Mouse (Mus musculus): Measurements from ENCODE around the gene Irak1. TPM values are rescaled to one million over a fixed set of nuclear protein-coding genes. Genes with fewer than 3 reads are reported as not detected.

Irak1 gene
- 10 to 100 TPM; 54.9 to 61.8 TPM for total RNA-seq (2021)
- long read RNA-seq, experiment 1, transcript Irak1-204 (14 exons, 3,825 nt): minor isoform, 13 of 101 reads
- long read RNA-seq, experiment 1, transcript Irak1-206 (14 exons, 3,835 nt): major isoform, 23 of 101 reads
- long read RNA-seq, experiment 1, partial matches to known transcripts: 9 of 101 reads
- long read RNA-seq, experiment 1, other reads (novel, unspliced or antisense): 53 of 101 reads
- long read RNA-seq, experiment 2, partial matches to known transcripts: 7 of 31 reads
- long read RNA-seq, experiment 2, other reads (novel, unspliced or antisense): 19 of 31 reads

- peak; percentile 86 to 88 for DNase-seq
Measured at GRCm38 (mm10) chrX:74023188-74024049, at the start of gene Irak1. Gene Irak1 (minus strand): TSS chrX:74023918.

DNA sequence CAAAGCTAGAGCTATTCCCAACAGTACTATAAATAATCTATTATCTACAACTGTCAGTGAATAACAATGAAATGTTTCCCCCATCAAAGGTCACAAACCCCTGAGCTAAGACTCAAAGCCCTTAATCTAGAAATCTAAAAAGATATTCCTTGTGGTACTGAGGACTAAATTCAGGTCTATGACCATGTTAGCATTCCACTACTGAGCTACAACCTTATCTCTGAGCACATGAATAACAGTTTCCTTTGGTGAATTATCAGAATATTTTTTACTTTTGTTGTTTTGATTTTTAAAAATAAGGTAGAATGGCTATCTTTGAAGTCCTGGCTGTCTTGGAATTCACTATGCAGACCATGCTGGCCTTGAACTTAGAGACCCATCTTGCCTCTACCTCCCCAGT is 47.1 kb upstream of the Irak1 start:
- DNase-seq: no peak

- DNase-seq: peak; percentile 57 to 59
Measured at GRCm38 (mm10) chrX:74067891-74068290, 44.2 kb upstream of the Irak1 start.

- DNase-seq: no peak
Measured at GRCm38 (mm10) chrX:74045107-74045506, 21.4 kb upstream of the Irak1 start.

- DNase-seq: peak in 1 of 2 experiments; percentile 11
Measured at GRCm38 (mm10) chrX:74037702-74038375, 14.1 kb upstream of the Irak1 start.

DNA sequence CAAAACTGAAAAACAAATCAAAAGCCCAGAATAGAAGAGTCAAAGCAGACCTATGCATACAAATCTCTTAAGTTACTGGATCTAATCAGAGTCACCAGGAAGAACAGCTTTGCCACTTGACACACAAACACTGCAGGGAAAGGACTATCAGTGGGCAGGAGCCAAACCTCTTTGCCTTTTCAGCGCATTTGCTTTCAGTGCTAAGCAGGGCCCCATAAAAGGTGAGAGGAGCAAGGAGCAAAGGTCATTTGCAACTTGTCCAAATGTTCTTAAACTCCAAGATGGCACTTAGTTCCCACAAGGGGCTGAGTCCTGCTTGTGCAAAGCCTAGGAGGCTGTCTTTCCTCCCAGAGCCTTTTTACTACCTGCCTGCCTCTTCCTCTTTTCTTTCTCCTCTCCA is 6.3 kb upstream of the Irak1 start:
- no peak for DNase-seq

GRCm38 (mm10) chrX:74022795-74023187 is 927 bp downstream of the Irak1 start:
- no peak for DNase-seq

- no peak for DNase-seq
Measured at GRCm38 (mm10) chrX:74014597-74014996, 9.1 kb downstream of the Irak1 start.

- DNase-seq: no peak
Measured at GRCm38 (mm10) chrX:74008063-74008462, 15.7 kb downstream of the Irak1 start.

DNA sequence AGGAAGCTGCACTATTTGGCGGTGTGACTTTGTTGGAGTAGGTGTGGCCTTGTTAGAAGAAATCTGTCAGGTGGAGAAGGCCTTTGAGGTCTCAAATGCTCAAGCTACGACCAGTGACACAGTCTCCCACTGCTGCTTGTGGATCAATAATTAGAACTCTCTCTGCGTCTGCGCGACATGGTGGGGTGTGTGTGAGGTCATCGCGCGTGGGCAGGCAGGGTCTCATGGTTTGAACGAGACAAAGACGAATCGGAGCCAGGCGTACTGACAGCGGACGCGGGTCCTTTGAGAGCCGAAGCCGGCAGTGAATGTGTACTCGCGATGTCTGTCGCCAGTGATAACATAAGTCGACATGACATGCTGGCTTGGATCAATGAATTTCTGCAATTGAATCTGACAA is 17.3 kb downstream of the Irak1 start:
- DNase-seq: no peak

DNA sequence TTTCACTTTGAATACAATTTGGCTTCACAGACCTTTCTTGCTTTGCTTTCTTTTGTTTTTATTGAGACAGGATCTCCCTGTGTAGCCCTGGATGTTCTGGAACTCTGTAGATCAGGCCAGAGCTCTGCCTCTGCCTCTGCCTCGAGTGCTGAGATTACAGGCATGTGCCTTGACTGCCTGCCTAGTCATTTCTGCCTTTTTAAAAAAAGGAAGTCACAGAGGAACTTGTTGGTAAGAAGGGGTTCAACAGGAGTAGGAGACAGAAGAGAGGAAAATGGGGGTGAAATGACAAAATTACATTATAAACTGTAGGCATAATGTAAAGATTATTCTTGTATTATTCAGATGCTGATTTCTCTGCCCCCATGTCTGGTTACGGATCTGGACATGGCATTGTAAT is 20.1 kb downstream of the Irak1 start:
- DNase-seq: no peak

DNA sequence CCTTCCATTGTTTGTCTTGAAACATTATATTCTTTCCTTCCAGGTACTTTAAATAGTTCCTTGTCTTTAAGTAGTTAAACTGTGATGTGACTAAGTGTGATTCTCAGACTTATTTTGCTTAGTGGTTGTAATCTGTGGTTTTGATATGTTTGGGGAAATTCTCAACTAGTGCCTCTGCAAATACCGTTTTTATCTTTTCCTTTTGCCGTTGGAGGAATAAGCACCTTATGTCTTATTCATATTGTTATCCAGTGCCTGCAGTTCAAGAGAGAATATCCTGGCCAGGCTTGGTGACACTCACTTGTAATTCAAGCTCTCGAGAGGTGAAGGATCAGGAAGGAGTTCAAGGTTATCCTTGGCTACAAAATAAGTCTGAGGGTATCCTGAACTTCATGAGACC is 22.7 kb downstream of the Irak1 start:
- no peak for DNase-seq

GRCm38 (mm10) chrX:73998911-73999869 is 24.5 kb downstream of the Irak1 start:
- DNase-seq: peak; percentile 54 to 70

DNA sequence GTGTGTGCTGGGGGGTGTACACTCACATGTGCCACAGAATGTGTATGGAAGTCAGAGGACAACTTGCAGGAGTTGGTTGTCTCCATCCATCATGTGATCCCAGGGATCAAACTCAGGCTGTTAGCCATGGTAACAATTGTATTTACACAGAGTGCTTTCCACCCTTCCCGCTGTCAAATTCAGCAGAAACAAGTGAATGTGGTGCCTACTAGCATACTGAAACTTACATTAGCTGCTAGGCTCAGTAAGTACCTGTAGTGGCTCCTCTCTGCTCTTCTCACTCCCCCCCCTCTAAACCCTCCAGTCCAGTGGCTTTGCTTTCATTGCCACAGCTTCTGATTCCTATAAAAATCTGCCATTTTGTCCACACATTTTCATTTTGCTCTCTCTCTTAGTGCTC is 45.9 kb downstream of the Irak1 start:
- DNase-seq: no peak

DNA sequence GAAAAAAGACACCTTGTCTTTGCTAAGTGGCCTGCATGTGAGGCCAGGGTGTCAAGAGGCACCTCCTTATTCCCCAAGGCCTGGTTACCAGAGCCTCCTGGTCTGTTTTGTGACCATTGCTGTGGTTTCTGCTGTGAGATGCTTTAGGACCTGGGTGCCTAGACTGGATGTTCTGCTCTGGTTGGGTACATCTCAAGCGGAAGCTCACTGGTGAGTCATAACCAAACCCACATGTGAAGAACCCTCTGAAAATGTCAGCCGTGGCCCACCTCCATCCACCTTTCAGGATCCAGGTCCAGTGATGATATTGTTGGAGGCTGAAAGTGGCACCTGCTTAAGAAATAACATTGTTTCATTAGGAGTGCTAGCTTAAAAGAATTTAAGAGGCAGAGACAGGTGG is 47.4 kb downstream of the Irak1 start:
- no peak for DNase-seq

DNA sequence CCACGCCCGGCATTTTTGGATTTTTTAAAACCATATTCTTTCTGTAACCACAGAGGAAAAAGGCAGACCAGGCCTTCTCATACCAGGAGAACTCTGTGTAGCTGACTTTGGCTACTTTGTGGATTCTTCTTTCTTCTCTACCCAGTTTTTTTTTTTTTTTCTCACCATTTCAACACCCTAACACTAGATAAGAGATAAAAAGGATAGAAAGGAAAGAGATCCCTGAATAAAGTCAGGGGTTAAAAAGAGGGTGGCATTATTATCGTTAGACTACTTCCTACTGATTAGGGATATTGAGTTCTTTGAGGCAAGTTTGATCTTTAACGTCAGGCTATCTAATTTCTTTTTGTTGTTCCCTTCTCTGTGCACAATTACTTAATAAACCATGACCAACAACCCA is 50.9 kb downstream of the Irak1 start:
- no peak for DNase-seq

DNA sequence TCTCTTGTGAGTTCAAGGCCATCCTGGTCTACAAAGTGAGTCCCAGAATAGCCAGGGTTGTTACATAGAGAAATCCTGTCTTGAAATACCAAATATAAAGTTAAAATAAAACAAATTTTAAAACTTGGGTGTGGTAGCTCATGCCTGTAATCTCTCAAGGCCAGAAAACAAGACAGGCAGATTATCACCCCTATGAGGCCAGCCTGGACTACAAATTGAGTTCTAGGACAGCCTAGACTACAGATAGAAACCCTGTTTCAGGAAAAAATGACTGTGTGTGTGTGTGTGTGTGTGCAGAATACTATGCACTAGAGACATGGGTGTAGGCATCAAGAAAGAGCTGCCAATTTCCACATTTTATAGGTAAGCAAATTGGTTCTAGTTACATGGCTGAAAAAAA is 52.9 kb downstream of the Irak1 start:
- no peak for DNase-seq

DNA sequence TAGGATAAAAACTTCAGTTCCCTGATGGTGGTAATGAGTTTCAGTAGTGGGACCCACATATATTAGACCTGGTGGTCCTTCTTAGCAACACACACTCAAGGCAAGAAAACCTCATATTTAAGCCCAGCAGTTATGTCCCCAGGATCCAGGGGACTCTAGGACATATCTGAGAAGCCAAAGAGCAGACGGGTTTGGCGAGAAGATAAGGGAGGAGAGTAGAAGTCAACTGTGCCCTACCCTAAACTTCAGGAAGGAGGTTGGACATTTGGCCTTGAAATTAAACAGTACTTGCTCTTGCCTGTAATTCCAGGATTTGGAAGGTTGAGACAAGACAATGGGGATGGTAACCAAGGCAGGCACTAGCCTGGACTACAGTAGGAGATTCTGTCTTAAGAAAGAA is 54.0 kb downstream of the Irak1 start:
- no peak for DNase-seq

GRCm38 (mm10) chrX:73969167-73969566 is 54.6 kb downstream of the Irak1 start:
- DNase-seq: no peak

DNA sequence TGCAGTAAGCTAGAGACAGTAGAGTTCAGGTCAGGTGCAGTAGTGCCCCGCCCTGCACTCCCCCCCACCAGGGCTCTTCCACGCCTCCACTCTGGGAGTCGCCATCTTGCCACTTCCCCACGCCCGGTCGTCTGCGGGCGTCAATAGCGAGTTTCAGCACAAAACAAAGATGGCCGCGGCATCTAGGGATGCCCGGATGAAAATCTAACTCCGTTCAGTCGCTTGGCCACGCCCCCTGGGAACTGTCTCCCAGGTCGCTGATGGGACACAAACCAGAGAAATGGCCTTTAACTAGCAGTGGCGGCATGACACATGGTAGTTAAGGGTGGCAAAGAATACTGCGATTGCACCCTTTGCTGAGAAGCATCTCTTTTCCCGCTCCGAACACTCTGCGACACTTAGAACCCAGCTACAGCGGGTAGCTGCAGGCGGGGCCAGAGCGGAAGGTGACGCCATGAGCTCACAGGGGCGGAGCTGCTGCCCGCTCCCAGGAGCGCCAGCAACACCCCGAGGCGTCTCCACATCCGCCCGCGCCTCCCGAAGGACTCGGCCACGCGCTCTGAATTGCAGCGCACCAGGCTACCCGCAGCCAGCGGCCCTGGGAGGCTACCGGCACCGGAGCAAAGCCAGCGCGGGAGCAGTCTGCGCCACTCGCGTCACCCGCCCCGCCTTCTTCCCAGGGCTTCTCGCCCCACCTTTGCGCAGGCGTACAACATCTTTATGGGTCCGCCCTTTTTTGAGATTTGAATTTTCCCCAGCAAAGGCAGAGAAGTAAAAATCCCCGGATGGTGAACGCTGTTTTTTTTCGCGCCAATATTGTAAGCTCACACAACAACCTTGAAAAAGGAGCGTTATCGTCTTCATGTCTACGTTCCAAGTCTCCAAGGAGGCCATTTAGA is 56.3 kb downstream of the Irak1 start:
- peak; percentile 90 to 93 for DNase-seq

All from heart, adult 18-20 months (tissue).